Mouse (Mus musculus) mesoderm, embryonic 11.5 days (tissue): ENCODE data around the gene Slco1b2.
"Not testable (repeated sequence)": the region's sequence is repeated elsewhere in the genome, so short reads cannot be mapped to it uniquely, and the experiment has no call there.

Experiments
- DNase-seq: peaks from one replicate; pipeline ENCODE4 v3.0.0-alpha.2; 2012; ENCODE audit warnings: low read depth, low spot score

Slco1b2 gene

DNA sequence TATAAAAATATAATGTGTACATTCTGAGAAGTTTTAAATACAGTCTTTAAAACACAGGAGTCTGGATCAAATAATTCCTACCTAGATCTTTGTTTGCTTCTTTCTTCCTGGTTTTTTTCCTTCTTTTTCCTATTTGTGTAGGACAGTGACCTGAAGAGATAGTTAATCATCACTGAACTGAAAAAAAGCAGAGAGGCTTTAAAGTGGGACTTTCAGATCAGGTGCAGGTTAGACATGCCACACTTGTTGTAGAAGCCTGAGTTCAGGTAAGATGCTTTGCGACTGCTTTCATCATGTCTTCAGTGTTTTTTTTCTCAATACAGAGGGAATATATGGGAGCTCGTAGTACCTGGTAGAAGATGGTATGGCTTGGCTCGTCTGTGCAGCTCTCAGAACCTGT lies at the start of gene Slco1b2:
Gene Slco1b2, plus strand, starts transcription at position 228 of the 400 bp plus-strand sequence.
- no peak for DNase-seq

GRCm38 (mm10) chr6:141584791-141585403 lies 44.4 kb upstream of the Slco1b2 start:
- no peak for DNase-seq

GRCm38 (mm10) chr6:141590002-141590401 lies 39.3 kb upstream of the Slco1b2 start:
- no peak for DNase-seq

DNA sequence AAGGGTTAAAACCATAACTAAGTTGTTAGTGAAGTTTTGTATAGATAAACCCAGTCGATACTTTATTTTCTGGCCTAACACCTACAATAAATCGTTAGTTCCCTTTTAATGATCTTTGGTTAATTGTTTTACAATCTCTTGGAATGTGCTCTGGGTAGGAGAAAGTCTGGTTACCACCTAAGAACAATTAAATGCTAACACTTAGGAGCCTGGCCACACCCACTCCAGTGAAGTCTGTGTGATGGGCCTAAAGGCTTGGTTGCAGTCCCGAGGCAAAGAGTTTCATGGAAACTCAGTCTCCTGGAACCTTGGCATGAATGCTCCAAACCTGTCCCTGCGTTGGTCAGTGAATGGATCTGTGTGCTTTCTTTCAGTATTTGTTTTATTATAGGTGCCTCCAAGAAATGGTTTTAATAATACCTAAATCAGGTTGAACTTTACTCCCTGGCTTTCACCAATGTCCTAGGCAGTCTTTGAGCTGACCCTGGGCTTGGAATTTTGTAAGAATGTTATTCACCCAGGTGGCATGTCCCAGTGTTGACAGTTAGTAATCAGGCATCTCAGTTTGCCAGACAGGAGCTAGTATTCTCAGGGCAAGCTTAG lies 38.6 kb upstream of the Slco1b2 start:
- DNase-seq, result not testable (repeated sequence)

- no peak for DNase-seq
Measured at GRCm38 (mm10) chr6:141596081-141596480, 33.2 kb upstream of the Slco1b2 start.

DNA sequence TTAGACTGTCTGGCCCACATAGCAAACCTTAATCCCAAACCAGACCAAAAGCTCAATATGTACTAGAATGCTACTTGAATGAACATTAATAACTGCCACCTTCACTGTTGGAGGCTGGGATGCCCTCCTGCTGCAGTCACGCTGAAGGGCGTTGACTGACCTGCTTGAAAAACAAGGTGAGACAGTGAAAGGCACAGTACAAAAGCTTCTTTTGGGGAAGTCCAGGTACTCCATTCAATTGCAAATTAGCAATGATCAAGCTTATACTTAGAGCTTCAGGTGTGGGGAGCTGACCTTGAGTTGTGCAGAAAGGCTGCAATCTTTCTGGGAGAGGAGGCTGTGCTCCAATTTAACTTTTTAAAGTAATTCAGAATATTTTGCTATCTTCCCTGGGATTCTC lies 32.3 kb upstream of the Slco1b2 start:
- DNase-seq, result no peak

DNA sequence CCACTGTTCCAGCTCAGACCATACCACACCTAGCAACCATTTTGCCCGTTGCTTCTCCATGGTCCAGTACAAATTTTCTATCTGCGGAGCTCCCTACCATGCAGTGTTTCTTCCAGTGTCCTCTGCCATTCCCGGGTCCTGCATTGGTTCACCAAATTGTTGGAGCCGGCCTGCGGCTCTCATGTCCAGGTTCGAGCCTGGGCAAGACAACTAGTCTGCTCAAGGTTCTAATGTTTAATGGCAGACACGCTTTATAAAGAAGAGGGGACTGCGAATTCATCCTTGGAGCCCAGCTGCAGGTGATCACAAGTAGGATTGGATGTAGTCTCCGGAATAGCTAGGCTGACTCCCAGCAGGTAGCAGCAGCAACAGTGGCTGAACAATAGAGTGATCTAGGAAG lies 28.4 kb upstream of the Slco1b2 start:
- DNase-seq, result no peak

- no peak for DNase-seq
Measured at GRCm38 (mm10) chr6:141610702-141611260, 18.5 kb upstream of the Slco1b2 start.

DNA sequence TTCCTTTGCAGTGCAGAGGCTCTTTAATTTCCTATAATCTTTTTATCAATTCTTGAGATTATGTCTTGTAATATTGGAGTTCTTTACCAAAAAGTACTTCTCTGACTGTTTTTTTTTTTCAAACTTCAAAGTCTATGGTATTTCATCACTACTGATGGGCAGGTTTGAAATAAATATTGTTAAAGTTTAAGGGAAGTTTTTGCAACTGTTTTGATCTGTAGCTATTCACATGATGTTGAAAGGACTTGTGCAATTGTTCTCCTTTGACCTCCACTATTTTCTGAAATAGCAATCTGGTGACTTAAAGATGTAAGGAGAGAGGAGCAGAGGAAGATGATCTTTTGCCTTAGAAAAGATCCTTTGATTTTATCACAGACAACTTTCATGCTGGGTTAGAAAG lies 15.3 kb upstream of the Slco1b2 start:
- no peak for DNase-seq

DNA sequence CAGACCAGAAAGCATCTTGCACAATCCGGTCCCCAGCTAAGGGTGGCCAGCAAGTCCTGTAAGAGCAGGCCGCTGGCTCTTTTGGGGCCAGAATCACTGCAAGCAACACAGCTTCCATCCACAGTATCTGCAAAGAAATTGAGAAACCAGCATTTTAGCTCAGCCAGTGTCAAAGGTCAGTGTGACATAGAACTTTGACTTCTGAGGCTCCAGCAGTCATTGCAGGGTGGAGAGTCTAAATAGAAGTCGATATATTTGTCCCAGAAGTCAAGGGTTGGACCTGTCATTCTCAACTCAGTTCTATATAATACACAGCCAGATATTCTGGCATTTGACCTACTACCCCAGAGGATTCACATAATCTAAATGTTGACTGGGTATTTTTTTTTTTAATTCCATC lies 14.0 kb upstream of the Slco1b2 start:
- DNase-seq, result no peak

- no peak for DNase-seq
Measured at GRCm38 (mm10) chr6:141632935-141633334, 3.6 kb downstream of the Slco1b2 start.

- no peak for DNase-seq
Measured at GRCm38 (mm10) chr6:141635250-141635649, 5.9 kb downstream of the Slco1b2 start.

DNA sequence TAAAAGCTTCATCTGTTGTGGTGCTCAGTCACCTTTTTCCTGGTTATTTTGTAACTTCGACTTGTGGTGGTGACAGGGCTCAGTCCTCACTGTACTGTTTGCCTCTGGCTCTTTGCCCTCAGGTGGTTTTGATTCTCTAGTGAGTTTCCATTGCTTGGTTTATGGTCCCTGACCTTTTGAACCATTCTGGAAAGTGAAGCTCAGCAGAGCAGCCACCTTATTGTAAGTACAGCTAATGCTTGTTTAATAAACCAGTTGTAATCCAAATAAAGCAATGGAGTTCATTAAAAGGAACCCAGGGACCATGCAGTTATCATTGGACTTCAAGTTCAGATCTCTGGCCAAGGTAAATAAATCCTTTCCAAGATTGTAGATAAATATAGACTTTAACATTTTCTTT lies 11.3 kb downstream of the Slco1b2 start:
- peak; percentile 2 for DNase-seq

GRCm38 (mm10) chr6:141687008-141687407 lies 57.7 kb downstream of the Slco1b2 start:
- no peak for DNase-seq

DNA sequence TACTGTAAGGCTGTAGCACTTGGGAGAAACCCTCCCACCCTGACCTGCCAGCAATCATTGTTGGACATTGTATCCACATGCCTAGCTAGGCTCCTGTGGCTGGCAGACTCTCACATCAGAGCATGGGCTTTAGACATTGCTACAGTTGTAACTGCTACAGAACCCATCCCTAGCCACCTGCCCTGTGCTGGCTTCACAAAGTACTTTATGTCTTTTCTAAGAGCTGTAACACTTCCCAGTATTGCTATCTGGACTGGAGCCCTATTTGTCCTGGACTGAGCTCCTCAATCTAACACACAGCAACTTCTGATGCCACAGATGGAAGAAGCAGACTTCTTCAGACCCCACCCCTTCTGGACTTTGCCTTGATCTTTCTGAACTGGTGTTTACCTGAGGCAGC lies 61.9 kb downstream of the Slco1b2 start:
- no peak for DNase-seq
